Mouse (Mus musculus) kidney, postnatal 10 days (tissue): ENCODE results near the gene Tmem252.

Source experiments
- DNase-seq: peaks from one replicate; pipeline ENCODE4 v3.0.0; 2021; ENCODE audit warnings: mixed read lengths

The Tmem252 gene

DNA sequence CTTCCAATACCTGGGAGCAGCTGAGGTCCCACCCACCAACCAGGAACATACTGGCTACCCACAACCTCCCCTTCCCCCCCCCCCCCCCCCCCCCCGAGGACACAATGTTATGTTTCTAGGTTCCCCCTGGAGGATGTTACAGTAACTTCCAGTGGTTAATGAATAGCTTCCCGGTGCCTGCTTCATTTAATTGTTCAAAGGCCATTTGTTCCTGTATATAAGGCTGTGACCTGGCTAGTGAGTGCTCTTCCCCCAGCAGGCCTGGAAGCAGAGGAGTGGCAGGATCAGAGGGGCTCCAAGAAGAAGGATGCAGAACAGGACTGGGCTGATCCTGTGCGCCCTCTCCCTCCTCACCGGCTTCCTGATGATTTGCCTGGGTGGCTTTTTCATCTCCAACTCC lies at the start of gene Tmem252:
Gene Tmem252 (plus strand): TSS at position 247 of the 400 bp plus-strand sequence.
- DNase-seq = peak; percentile 46

DNA sequence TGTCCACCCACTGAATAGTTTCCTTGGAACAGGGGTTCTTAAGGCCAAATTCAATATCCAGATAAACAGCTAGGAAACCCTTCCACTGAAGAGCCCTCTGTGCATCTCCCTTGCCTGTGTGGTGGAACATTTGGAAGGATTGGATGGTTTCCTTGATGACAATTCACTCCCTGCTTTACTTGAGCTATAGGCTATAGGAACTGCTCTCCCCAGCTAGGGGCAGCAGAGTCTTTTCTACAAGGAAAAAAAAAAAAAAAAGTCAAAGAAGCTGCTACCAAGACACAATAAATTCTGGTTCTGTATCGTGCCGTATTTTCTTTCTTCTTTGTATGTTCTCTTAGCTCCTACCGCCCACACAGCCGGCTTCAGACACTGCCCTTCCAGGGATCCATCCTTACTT lies 45.8 kb upstream of the Tmem252 start:
- DNase-seq = no peak

DNA sequence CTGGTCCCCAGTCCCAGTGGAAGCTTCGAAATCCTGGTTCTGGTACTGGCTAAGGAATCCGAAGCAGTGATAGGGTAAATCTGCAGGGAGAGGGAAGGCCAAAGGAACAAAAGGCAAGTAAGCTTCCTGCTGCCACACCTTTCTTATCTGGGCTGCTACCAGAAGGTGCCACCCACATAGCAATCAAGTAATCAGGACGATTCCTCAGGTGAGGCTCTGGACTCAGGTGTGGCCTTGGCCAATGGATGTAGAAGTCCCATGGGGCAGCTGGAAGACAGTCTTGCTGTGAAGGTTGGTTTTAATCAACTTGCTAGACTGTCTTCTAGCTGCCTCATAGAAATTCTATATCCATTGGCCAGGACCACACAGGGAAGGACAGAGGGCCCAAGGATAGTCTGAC lies 40.8 kb upstream of the Tmem252 start:
- no peak for DNase-seq

DNA sequence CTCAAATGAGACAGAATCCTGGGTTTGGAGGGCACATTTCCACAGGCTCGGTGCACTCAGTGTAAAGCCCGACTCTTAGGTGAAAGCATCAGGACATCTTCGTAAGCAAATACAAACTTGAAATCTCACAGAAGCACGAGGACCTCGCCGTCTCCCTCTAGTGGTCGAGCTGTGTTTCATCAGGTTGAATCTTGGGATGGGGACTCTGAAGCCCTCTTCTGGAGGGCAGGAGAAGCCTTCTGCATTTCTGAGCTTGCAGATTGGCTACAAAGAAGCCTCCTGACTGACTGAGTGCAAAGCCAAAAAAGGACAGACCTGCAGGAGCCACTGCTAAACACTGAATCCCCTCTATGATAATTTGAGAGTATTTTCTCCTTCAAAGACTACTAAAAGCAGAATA lies 39.2 kb upstream of the Tmem252 start:
- DNase-seq = peak; percentile 78

DNA sequence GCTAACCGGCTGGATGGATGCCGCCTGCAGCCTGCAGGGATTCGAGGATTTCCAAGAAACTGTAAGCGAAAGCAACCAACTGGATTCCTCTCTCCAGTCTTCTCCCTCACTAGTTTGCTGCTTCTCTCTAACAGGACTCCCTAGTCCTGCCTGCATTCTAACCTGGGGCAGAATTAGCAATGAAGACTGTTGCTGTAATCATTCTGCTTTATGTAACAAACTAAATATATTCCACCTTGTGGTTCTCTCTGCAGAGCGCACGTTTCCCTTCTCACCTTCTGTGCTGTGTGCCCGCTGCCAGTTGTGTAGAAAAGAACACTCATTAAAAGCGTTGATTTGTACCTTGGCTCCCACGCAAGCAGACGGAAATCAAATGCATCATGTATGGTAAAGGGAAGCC lies 37.2 kb upstream of the Tmem252 start:
- no peak for DNase-seq

DNA sequence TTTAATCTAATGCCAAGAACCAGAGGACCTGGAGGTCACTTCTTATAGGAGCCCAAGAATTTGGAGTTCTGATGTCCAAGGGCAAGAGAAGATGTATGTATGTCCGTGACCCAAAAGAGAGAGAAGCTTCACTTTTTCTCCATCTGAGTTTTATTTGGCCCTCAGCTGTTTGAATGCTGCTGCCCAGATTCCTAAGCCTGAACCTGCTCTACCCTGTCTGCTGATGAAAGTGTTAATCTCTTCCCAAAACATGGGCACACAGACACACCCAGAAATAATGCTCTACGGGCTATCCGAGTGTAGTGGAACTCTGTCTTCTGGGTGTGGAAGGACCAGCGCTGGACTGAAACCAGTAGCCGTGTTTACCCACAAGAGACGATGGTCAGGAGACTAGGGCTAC lies 35.8 kb upstream of the Tmem252 start:
- DNase-seq = no peak

DNA sequence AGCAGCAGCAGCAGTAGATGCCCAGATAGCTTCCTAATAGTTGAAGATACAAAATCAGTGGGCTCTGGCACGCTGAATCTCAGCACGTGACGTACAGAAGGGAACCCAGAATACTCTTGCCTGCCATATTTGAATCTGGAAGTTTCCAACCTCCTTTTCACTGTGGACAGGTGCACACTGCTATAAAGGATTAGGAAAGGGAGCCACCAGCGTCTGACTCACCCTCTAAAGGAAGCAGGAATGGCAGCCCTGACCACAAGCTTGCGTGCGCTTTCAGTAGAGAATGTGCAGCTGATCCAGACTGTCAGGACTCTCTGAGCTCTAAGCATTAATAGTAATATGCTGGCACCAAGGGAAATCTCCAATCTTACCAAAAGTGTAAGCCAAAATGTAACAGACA lies 32.8 kb upstream of the Tmem252 start:
- DNase-seq = no peak

DNA sequence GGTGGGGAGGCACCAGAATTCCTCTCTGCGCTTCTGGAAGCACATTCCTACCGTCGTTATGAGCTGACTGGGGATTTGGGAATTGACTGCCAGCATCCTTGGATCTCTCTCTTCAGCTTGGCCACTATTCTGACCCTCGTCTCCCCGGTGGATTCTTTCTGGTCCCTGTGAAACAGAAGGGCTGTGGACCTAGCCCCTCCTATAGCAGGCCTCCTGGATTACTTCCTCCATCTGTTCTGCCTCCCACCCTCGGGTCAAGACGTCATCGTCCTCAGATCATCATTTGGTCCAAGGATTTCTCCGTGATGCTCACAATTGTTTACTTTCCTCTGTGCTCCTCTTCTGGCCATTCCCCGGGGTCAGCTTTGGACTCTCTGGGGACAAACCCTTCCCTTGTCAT lies 28.8 kb upstream of the Tmem252 start:
- DNase-seq = no peak

DNA sequence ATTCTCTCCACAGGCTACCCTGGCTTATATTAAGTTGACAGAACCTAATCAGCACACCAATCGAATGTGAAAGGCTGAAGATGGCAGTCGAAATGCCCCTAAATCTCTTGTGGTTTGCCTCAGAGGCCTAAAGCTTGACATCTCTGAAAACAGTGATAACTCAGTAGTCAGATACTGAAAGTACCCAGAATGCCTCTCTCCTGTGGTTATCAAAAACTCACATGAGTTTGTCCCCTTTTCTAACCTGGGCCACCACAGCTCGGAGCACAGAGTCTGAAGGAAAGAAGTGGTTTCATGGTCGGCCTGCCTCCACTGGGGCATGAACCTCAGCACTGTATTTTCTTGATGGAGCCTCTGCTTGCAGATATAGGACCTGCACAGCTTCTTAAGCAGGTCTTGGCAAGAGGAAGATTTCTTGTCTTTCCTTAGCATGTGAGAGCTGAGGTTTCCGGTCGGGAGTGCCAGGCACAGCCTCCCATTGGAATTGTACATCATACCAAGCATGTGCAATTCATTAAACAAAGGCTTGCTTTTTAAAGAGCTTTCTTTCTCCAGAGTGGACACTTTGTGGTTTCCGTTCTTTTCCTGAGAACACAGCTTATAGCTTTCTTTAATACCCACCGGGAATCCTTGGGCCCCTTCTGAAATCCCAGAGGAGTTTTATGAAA lies 27.5 kb upstream of the Tmem252 start:
- DNase-seq = no peak

DNA sequence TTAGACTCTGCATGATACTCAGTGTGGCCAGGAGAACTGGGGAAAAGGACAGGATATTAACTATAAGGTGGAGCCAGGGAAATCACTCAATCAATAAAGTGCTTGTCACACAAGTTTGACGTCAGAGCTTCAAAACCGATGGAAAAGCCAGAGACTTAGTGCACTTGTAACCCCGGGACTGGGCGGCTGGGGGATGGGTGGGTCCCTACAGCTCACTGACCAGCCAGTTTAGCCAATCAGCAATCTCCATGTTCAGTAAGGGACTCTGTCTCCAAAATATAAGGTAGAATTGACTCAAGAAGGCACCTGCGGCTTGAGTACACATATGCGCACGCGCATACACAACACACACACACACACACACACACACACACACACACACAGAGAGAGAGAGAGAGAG lies 25.8 kb upstream of the Tmem252 start:
- no peak for DNase-seq

DNA sequence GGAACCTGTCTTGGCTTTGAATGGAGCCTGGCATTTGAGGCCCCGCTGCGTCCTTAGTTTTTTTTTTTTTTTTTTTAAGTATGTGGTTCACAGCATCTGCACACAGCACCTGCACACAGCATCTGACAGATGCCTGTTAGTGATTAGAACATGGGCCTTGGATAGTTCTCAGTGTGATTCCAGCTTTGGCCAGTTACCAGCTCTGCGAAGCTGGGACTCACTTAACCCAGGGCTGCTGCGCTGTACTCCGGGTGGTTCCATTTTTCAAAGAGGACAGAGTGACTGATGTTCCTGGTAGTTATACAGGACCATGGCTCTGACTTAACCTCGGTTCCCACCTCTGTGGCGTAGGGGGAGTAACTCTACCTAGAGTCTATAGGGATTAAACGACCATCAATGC lies 23.4 kb upstream of the Tmem252 start:
- no peak for DNase-seq

DNA sequence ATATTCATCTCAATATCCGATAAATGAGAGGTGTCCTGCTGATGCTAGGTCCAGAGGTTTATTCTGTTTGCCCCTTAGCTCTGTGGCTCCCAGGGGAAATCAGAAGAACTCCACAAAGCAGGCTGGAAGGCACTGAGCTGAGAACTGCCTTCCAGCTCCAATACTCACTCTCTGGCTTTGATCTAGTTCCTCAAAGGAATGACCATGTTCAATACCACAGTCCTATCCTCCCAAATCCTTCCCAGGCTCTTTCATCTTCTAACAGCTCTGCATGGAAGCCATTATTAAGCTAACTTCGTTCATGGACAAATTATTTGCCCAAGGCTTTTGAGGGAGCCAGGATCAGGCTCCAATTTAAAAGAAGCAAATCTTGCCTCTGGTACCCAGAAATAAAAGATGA lies 22.2 kb upstream of the Tmem252 start:
- no peak for DNase-seq

DNA sequence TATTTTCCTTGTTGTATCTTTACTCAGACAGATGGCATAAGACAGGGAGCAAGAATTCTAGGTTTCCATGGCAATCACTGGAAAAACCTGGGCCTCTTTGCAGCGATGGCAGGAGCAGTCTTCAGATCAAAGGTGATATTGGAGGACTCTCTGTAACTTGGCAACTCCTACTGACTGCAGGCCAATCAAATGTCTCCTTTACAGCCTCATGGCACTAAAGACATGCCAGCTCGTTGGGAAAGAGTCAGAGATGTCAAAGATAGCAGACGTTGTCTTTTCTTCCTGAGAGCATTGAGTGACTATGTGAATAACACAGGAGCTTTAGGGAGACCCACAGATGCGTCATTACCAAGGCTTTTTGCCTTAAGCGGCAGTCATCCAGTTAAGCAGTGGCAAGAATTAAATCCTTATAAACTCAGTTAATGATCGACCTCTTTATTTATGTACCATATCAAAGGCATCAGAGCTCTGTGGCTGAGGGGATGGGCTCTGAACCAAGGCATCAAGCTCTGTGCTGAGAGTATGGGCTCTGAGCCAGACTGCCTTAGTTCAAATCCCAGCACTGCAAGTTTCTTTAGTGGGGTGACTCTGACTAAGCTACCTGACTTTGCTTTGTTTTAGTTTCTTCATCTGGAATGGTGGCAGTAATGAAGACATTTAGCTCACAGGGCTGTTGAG lies 21.3 kb upstream of the Tmem252 start:
- DNase-seq = no peak

DNA sequence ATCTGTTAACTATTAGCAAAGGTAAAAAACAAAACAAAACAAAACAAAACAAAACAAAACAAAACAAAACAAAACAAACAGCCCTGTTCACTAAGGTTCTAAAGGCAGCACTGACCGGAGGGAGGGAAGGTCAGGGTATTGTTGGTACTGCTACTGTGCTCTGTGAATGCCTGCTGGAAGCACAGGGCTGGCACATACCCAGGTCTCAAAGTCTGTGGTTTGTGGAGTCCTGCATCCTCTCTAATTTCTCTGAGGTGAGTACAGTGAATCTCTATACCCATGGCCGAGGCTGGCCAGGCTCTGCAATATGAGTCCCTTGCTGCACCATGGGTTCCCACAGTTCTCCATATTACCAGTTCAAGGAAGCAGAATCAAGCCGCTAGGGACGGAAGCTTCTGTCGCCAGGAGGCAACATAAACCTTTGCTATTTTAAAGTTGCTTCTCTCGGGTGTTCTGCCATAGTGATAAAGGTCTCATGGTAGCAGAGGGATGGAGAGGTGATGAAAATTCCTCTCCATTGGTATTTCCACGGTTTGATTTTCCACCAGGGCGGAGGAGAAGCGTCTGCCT lies 20.5 kb upstream of the Tmem252 start:
- DNase-seq = peak; percentile 60

DNA sequence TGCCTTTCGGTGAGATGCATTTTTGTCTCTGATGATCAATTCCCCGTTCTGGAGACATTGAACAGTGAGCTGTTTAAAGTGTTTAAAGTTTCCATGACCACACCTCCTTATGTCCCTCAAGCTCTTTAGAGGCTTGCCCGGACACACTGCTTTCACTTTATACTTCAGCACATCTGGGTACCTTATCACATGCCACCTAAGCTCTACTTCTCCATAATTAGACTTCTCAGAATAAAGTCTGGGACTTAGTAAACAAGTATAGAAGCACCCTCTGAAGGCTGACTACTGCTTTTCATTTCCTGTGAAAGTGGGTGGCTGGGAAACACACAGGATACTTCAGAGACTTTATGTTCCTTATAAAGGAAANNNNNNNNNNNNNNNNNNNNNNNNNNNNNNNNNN lies 16.8 kb upstream of the Tmem252 start:
- no peak for DNase-seq

DNA sequence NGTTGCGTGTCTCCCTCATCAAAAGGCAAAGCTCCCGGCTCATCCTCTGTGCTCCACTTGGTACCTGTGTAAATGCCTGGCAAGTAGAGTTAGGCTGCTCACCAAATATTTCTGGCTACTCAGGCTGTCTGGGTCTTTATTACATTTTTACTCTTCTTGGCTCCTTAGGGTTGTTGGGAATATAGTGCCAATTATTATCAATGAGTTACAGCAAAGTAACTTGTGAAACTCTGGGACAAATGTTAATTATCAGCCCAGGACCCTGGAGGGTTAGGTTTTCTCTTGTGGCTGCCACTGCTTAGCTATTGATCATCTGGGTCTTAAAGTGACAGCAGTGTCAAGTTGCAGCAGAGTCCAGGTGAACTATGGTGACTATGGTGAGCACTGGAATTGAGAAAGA lies 11.5 kb upstream of the Tmem252 start:
- DNase-seq = no peak

DNA sequence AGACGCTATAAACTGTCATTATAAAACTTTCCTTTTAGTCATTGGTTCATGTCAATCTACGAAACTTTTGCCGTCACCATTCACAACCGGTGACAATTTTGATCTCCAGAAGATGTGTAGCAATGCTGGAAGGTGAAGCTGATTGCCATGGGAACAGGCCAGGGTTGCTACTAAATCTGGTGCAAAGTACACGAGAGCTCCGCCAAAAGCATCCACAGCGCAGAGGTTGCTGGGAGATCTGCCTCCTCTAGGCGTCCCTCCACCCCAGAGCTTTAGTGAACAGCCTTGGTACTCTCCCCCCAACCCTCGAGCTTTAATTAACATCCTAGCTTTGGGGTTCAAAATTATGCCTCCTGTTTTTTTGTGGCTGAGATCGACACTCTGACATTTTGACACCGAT lies 8.0 kb upstream of the Tmem252 start:
- DNase-seq = no peak

DNA sequence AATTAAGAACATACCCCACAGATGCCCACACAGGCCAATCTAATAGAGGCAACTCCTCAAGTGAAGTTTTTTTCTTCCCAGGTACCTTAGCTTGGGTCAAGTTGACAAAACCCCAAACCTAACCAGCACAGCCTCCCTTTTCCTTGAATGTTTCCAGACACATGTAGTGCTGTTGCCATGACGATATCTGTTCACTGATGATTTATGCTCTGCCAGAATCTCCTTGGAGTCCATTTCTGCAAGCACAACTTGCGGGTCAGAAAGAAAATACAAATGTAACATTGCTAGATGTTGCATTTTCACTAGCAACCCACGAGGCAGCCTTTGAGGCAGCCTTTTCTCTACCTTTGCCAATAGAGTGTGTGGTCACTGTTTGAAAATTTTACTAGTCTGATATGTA lies 6.3 kb upstream of the Tmem252 start:
- DNase-seq = no peak

DNA sequence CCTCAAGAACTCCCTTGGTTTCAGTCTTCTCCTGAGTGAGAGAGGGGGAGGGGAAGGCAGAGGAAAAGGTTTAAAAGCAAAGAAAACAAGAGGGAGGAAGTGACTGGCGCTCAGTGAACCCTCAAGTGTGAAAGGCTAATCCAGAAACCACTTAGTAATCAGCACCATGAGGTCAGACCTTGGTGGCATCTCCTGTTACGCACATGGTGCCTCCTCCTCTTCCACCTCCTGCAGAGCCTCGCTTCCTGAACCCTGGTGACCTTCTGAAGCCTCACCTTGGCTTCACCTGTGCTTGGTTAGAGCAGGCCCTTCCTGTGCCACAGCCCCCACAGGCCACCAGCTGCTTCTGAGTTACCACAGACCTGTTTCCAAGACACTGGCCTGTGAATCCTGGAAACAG lies 2.2 kb upstream of the Tmem252 start:
- DNase-seq = peak; percentile 45

DNA sequence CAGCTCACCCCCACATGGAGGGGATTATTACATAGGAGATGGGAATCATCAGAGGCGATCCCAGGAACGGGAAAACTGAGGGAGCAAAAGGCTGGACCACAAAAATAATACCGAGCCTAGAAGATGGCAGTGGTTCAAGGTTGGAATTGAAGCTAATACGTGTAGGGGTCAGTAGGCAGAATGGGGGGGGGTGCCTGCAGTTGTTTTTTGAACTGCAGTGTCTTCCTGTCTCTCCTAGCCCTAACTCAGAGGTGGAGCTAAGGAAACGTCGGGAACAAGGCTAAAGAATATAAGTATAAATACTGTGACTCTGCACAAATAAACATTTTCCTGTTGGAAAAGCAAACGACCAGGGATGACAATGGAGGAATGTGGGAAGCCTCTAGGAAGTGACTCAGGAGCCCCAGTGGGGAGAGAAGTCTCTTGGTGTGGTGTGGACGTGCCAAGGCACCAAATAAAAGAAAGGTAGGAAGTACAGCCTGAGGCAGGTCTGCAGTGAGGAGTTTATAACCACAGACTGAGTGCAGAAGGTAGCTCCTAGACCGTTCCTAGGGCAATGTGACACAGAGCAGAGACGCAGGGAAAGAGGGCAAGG lies 1.3 kb upstream of the Tmem252 start:
- DNase-seq = peak; percentile 14

DNA sequence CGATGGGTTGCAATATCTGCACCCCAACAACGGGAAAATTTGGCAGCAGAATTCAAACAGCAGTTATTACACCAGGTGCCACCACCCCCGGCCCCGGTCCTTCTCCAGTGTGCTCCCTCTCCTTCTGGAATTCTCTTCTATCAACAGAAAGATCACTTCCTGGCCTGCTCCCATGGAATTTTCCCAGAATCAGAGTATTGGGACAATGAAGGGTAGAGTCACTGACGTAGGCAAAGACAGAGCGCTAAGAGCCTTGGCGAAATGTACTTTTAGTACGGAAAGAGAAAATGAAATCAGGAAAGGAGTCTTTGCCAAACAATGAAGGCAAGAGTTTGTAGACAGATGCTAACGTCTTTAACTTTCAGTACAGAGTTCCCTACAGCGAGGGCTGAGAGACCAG lies 477 bp upstream of the Tmem252 start:
- DNase-seq = peak; percentile 37

DNA sequence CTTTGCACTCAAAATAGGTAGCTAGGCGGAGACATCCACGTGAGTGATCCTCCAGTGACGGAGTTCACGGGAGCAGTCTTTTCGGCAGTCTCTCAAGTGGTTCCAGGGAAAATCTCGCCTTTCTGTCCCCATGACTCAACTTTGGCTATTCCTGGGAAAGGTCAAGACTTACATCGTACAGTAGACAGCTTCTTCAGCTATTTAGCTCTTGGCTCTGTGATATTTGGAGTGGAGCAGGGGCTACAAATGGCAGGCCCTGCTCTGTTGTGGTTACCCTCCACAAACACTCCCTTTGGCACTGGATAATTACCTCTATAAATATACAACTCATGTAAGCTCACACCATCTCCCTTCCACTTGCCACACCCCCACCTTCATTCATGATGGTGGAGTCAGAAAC lies 2.6 kb downstream of the Tmem252 start:
- no peak for DNase-seq

DNA sequence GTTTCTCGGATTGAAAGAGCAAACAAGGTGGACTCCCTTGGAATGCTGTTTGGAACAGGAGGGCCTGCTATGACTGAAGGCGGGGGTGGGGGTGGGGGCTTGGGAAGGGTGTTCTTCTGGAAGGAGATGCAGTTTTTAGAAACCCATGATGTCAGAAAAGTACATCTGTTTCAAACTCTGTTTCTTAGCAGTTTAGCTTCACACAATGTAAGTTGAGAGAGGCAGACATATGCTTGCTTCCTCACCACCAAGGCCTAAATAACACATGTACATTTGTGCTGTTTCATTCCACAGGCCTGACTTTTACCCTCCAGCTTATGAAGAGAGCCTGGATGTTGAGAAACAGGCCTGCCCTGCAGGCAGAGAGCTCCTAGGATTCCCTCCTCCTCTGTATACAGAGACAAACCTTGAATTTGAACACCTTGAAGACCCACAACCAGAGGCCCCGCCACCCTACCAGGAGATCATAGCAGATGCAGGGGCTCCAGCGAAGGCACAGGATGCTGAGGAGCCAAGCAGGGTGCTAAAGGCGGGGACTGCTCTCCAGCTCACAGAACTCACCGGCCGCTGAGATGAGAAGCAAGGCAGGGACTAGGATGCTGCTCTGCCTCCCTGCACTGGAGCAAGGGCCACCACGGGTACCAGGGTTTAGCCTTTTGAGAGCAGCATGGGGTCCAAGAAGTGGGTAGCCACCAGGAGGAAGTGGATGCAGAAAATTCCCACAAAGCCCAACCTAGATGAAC lies 3.6 kb downstream of the Tmem252 start:
- no peak for DNase-seq
